Comparison of ENCODE assay signal across 14 mouse cellular contexts in genomic region chr9:55285197-55285596, GRCm38 (mm10).
DNase-seq lines count a peak whose midpoint lies in the region.
"Had no signal": no experiment of that assay in that cellular context is flagged by ENCODE, and none has a peak within 500 bp of the region (broad histone marks: within the 10 kb centered on the region; RNA-seq: fewer than 3 reads in every experiment).

No protein-coding gene starts in this region.

- peak; percentile 16 for DNase-seq in kidney, adult 9 months
- no peak for DNase-seq in kidney, postnatal 4 days
- peak; percentile 36 for DNase-seq in lung, postnatal 36 days
- DNase-seq in lung, postnatal 14 days: no peak
- peak; percentile 45 for DNase-seq in adipocyte (ENCODE audit: low spot score)
- DNase-seq in urinary bladder, postnatal 10 days (ENCODE audit: low spot score): no peak
- no peak for DNase-seq in ovary, postnatal 36 days (ENCODE audit: low spot score)
- DNase-seq: adrenal gland, postnatal 10 days; cerebellum, postnatal 10 days; gastrocnemius, postnatal 10 days; left cerebral cortex, postnatal 4 days; liver, embryonic 13.5 days; spleen, adult 18-20 months; thymus, postnatal 36 days had no signal

Comparison
In these comparisons a context has a peak if more than half of its experiments do, and no peak if none do; other contexts are left out.
1. DNase-seq: peak in kidney, adult 9 months (single experiment), lung, postnatal 36 days (single experiment) and adipocyte (single experiment); none in kidney, postnatal 4 days (0 of 2), lung, postnatal 14 days (single experiment), urinary bladder, postnatal 10 days (single experiment) and ovary, postnatal 36 days (single experiment).